Mouse (Mus musculus) small intestine, adult 2 months (tissue): ENCODE measurements at regions not wholly inside any gene's neighbourhood (a gene's known extent, or its start where the extent isn't known, plus 50 kb on each side); places are given as distances from the start of the nearest gene placed in this dataset.

ENCODE experiments used
- CTCF ChIP-seq: fragments of 200-500 bp; IDR thresholded peaks from 2 replicates; pipeline ENCODE4 v1.5.1; 2012; ENCODE audit warnings: low read depth, mild to moderate bottlenecking, control low read depth, inconsistent platforms, low read length, moderate library complexity, mixed read lengths; ENCODE audit not compliant: insufficient replicate concordance, insufficient read length; ENCODE audit errors: extremely low read depth
- POLR2A ChIP-seq: fragments of 200-500 bp; IDR thresholded peaks from 2 replicates; pipeline ENCODE4 v1.6.1; 2012; ENCODE audit warnings: low read depth, mild to moderate bottlenecking, control low read depth, inconsistent platforms, low read length, moderate library complexity

GRCm38 (mm10) chr2:34026566-34027360 is 139.0 kb upstream of the Mvb12b start:
- TF ChIP-seq CTCF (no peak), POLR2A (no peak)
